Mouse (Mus musculus) liver, adult 2 months (tissue): ENCODE measurements at regions not wholly inside any gene's neighbourhood (a gene's known extent, or its start where the extent isn't known, plus 50 kb on each side); places are given as distances from the start of the nearest gene placed in this dataset.

Source experiments
- DNase-seq: peaks from one replicate; pipeline ENCODE4 v3.0.0-alpha.2; 2011; ENCODE audit warnings: low read depth, low spot score; ENCODE audit errors: extremely low read depth
- H3K27ac ChIP-seq: fragments of 200-500 bp; replicated peaks from 2 replicates; pipeline ENCODE4 v1.5.1; 2012; ENCODE audit warnings: low read depth, mild to moderate bottlenecking, control low read depth, inconsistent platforms, low read length; ENCODE audit not compliant: insufficient read depth
- H3K27me3 ChIP-seq: fragments of 200-500 bp; 2 replicates; pipeline ENCODE4 v1.6.1; 2012; ENCODE audit warnings: mild to moderate bottlenecking, moderate library complexity, low read length, inconsistent platforms; ENCODE audit not compliant: control insufficient read depth, insufficient read depth
- H3K36me3 ChIP-seq: fragments of 200-500 bp; 2 replicates; pipeline ENCODE4 v1.6.1; 2012; ENCODE audit warnings: low read length, inconsistent platforms; ENCODE audit not compliant: control insufficient read depth, insufficient read depth
- H3K4me1 ChIP-seq: fragments of 200-500 bp; 2 replicates; pipeline ENCODE4 v1.6.1; 2011; ENCODE audit warnings: low read length; ENCODE audit not compliant: control insufficient read depth, insufficient read depth
- H3K4me3 ChIP-seq: fragments of 200-500 bp; 2 replicates; pipeline ENCODE4 v1.5.1; 2011; ENCODE audit warnings: low read depth, mild to moderate bottlenecking, control low read depth, low read length, moderate library complexity; ENCODE audit not compliant: insufficient read depth
- H3K79me2 ChIP-seq: fragments of 200-500 bp; 2 replicates; pipeline ENCODE4 v1.6.1; 2012; ENCODE audit warnings: inconsistent platforms, mild to moderate bottlenecking, low read length, moderate library complexity; ENCODE audit not compliant: control insufficient read depth, insufficient read depth
- H3K9ac ChIP-seq: fragments of 200-500 bp; 2 replicates; pipeline ENCODE4 v1.6.1; 2012; ENCODE audit warnings: low read depth, mild to moderate bottlenecking, control low read depth, inconsistent platforms, low read length
- CTCF ChIP-seq: fragments of 200-500 bp; IDR thresholded peaks from 2 replicates; pipeline ENCODE4 v1.5.1; 2011; ENCODE audit warnings: low read depth, low read length, control low read depth
- POLR2A ChIP-seq: fragments of 200-500 bp; IDR thresholded peaks from 2 replicates; pipeline ENCODE4 v1.6.1; 2011; ENCODE audit warnings: low read length, control low read depth; ENCODE audit not compliant: insufficient read depth; ENCODE audit errors: extremely low read depth
- WGBS: fragments of 180-500 bp; shearing (Covaris S2); methylation state at CpG from one replicate; pipeline ENCODE4 v1.1.7; 2018; 5-methylcytosine and 5-hydroxymethylcytosine counted together

DNA sequence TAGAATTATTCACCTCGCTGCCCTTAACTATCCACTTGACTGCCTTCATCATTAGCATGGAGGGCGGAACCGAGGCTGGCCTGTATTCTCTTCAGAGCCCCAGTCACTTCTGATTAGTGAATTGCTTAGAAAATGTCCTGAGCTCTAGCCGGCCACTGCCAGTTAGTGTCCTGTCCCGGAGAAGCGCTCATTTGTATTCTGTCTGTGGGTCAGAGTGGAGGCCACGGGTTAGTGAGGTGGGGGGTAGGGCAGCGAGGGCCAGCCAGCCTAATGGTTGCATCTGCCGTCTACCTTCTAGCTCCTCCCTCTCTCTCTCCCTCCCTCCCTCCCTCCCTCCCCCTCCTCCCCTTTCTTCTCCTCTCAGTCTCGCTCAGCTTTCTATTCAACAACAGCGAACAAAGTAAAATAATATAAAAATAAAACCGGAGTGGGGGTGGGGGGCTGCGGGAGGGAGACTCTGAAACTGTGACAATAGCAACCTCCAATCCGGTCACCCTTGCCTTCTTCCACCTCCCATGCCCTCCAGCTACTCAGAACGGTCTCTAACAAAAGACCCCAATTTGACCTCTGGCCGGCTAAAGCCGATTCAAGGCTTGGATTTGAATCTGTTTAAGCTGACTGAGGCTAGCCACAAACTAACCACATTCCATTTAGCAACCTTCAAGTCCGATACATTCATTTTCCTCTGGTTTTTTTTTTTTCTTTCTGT, 155.6 kb upstream of the Klf3 start:
- Histone ChIP-seq H3K79me2 (no peaks in the 10 kb centered on the region), H3K27ac (no peak overlapping the region), H3K4me3 (peak overlapping the region; percentile 26), H3K4me1 (no peaks in the 10 kb centered on the region), H3K9ac (peak overlapping the region; percentile 41), H3K27me3 (no peaks in the 10 kb centered on the region), H3K36me3 (no peaks in the 10 kb centered on the region)
- peak; percentile 52 for DNase-seq
- WGBS = 16% methylated on average over 18 of the region's 18 CpGs
- TF ChIP-seq POLR2A = no peak
- no peak for TF ChIP-seq CTCF

DNA sequence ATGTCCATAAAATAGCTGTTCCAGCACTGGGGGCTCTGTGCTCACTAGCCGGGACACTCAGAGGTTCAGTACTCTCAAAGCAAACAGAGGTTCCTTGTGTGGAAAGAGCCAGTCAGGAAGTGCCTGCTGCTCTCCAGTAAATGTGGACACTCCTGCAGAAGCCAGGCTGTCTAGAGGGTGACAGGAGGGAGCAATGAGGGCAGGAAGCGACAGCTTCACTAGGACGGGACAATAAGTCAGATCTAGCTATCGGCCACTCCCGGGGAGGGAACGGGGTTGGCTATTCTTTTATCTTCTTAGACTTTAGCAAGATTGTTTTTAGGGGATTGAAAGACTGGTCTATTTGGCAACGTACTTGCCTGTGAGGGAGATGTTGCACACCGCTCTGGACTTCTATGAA, 154.7 kb upstream of the Klf3 start:
- 23% methylated on average over 8 of the region's 8 CpGs for WGBS
- Histone ChIP-seq H3K27ac (no peak overlapping the region), H3K9ac (no peak overlapping the region), H3K4me3 (no peak overlapping the region), H3K79me2 (no peaks in the 10 kb centered on the region), H3K27me3 (no peaks in the 10 kb centered on the region), H3K36me3 (no peaks in the 10 kb centered on the region), H3K4me1 (no peaks in the 10 kb centered on the region)
- TF ChIP-seq CTCF (no peak), POLR2A (no peak)
- peak; percentile 22 for DNase-seq

DNA sequence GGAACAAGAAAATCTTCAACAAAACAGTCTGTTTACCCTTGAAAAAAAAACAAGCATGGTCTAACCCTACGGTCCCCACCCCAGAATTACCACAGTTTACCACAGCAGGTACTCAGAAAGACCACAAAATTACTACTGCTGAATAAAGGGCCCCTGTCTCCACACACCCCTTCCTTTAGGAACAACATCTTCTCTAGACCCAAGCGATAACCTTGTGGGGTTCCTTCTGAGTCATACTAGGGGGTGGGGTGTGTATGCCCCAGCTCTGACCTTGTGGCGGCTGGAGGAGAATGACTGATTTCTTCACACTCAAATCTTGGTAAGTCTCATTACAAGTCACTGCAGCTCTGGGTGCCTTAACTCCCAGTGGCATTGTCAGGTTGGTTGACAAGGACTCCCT, 151.8 kb upstream of the Klf3 start:
- DNase-seq = no peak
- H3K4me1 ChIP-seq = no peaks in the 10 kb centered on the region
- H3K9ac ChIP-seq = no peak overlapping the region
- no peaks in the 10 kb centered on the region for H3K79me2 ChIP-seq
- TF ChIP-seq POLR2A = no peak
- no peak for TF ChIP-seq CTCF
- H3K27ac ChIP-seq = no peak overlapping the region
- no peaks in the 10 kb centered on the region for H3K27me3 ChIP-seq
- WGBS = 83% methylated on average over 3 of the region's 3 CpGs
- no peaks in the 10 kb centered on the region for H3K36me3 ChIP-seq
- no peak overlapping the region for H3K4me3 ChIP-seq

DNA sequence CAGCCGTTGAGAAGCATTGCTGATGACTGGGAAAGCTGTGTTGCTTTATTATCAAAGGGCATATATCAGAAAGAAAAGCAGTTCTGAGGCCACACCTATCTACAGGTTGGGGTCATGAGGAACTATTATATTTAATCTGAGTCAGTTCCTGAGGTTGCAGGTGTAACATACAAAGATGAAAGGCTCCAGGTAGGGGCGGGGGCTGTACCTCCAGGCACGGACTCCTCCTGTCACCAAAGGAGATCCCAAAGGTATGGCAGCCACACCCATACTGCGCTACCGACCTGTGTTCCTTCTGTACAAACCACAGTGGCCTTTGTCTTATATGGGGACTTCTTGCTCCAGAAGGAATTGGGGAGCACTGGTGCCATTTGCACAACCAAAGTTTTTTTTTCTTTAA, 149.4 kb upstream of the Klf3 start:
- H3K9ac ChIP-seq = no peak overlapping the region
- no peaks in the 10 kb centered on the region for H3K27me3 ChIP-seq
- DNase-seq = no peak
- no peaks in the 10 kb centered on the region for H3K4me1 ChIP-seq
- no peaks in the 10 kb centered on the region for H3K79me2 ChIP-seq
- H3K36me3 ChIP-seq = no peaks in the 10 kb centered on the region
- H3K4me3 ChIP-seq = no peak overlapping the region
- TF ChIP-seq CTCF = no peak
- TF ChIP-seq POLR2A = no peak
- 99% methylated on average over 5 of the region's 5 CpGs for WGBS
- H3K27ac ChIP-seq = no peak overlapping the region

DNA sequence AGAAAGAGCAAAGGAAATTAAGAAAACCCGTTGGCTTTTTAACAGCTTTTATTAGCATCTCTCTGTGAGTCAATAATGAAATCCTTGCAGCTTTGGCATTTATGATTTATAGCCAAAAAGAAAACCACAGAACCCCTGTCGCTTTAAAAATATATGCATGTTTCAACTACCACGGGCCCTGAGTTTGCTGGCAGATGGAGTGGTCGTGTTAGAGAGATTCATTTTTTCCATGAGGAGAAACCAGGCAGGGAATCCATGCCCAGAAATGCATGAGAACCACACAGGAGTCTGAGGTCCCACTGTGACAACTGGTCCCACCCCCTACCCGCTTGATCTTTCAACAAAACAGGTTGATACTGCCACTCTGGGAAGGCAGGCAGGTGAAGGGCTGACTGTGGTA, 147.9 kb upstream of the Klf3 start:
- TF ChIP-seq CTCF = no peak
- no peak for TF ChIP-seq POLR2A
- Histone ChIP-seq H3K27me3 (no peaks in the 10 kb centered on the region), H3K4me3 (no peak overlapping the region), H3K27ac (no peak overlapping the region), H3K9ac (no peak overlapping the region), H3K4me1 (no peaks in the 10 kb centered on the region), H3K36me3 (no peaks in the 10 kb centered on the region), H3K79me2 (no peaks in the 10 kb centered on the region)
- 86% methylated on average over 5 of the region's 5 CpGs for WGBS
- no peak for DNase-seq

DNA sequence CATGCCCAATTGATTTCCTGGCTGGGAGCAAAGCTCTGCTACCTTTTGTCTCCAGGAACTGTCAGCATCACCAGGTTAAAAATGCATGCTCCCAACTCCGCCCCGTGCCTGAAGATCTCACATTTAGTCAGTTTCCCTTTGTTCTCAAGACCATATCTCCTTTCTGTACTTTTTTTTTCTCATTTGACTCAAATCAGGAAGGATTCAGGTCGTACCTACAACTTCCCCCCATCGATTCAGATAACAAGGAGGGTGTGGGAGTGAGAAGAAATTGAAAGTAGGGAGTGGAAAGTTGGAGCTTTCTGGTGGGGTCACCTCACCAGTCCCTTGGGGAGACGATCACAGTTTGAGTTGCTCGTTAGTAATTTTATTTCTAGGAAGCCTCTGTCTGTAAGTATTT, 141.2 kb upstream of the Klf3 start:
- no peak overlapping the region for H3K4me3 ChIP-seq
- no peaks in the 10 kb centered on the region for H3K36me3 ChIP-seq
- TF ChIP-seq CTCF = no peak
- TF ChIP-seq POLR2A = no peak
- no peaks in the 10 kb centered on the region for H3K4me1 ChIP-seq
- H3K27ac ChIP-seq = no peak overlapping the region
- no peak overlapping the region for H3K9ac ChIP-seq
- DNase-seq = no peak
- no peaks in the 10 kb centered on the region for H3K27me3 ChIP-seq
- no peaks in the 10 kb centered on the region for H3K79me2 ChIP-seq
- WGBS = 69% methylated on average over 6 of the region's 6 CpGs
